Mouse (Mus musculus): ENCODE results near the gene Chek2. TPM values are rescaled to one million over a fixed set of nuclear protein-coding genes. Genes with fewer than 3 reads are reported as not detected.
A peak's percentile ranks its signal among the peaks of the same experiment; 100 is the strongest.

Gene Chek2
- 1 to 10 TPM; 3.3 to 4.5 TPM for total RNA-seq (2021)

- DNase-seq (ENCODE audit: low spot score): peak; percentile 95
- intact Hi-C loops (cut with DNase I): loop anchor here (5.0 to 10.0 kb wide), 5 partner anchors 37 to 495 kb away; partner anchors contain the start of genes Pitpnb and Ttc28
Observed at GRCm38 (mm10) chr5:110839678-110840365, at the start of gene Chek2, which contains the start of gene Hscb. Gene Chek2 (plus strand): TSS chr5:110839979. Gene Hscb (minus strand): TSS chr5:110839777.

GRCm38 (mm10) chr5:110794363-110794762 is 45.4 kb upstream of the Chek2 start:
- intact Hi-C loops (cut with DNase I): no loop called here
- DNase-seq (ENCODE audit: low spot score): no peak

GRCm38 (mm10) chr5:110797696-110798095 is 42.1 kb upstream of the Chek2 start:
- DNase-seq (ENCODE audit: low spot score): no peak
- intact Hi-C loops (cut with DNase I): no loop called here

DNA sequence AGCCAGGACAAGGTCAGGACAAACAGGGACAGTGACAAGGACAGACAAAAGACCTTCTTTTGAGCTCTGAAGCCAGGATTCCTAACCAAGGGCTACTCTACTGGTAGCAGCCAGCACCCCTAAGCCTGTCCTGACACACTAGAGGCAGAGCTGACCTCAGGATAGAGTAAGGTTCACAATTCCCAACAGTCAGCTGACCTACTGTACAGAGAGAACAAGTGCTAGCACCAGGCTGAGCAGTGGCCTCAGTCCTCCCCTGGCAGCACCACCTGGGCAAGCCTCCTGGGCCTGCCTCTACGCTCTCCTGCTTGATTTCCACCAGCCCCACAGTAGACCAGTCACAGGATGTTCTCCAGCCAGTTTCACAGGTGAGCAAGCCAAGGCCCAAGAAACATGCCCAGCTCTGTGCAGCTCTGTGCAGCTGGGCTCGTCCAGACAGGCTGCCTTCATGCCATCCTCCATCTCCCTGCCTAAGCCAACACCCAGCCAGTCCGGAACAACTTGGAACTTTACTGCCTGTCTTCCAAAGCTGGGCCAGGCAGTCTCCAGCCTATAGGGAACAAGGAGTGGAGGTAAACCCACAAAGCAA is 38.6 kb upstream of the Chek2 start:
- DNase-seq (ENCODE audit: low spot score): no peak
- intact Hi-C loops (cut with DNase I): no loop called here

DNA sequence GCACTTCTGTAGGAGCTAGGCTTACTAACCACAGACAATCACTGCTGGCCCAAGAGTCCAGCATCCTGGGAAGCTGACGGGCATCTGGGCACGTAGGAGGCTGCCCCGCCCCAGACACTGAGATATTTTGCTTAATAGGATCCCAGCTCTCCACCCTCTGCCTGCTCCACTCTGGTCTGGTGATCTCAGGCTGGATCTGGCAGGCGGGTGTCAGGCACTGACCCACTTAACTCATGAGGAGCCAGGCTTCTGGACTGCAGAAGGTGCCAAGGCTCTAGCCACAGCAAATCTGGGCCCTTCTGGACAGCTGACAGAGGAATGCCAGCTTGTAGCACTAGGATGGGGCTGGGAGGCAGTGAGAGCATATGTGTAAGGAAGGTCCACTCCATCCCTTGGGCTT is 37.6 kb upstream of the Chek2 start:
- DNase-seq (ENCODE audit: low spot score): no peak
- intact Hi-C loops (cut with DNase I): no loop called here

DNA sequence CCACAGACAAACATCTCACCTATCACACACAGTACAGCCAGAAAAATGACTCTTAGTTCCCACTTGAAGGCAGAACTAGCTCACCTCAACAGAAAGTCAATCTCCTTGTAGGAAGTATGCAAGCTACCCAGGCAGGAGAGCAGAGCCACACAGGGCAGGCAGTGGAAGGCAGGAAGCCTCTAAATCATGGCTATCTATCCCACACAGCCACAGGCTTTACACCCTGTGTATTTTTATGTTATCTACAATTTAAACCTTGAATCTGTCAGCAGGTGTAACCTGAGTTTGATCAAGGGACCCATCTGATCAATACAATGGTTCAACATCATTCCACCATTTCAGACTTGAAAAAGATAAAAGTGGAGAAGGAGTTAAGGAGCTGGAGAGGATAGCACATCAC is 37.0 kb upstream of the Chek2 start:
- no peak for DNase-seq (ENCODE audit: low spot score)
- intact Hi-C loops (cut with DNase I): no loop called here

DNA sequence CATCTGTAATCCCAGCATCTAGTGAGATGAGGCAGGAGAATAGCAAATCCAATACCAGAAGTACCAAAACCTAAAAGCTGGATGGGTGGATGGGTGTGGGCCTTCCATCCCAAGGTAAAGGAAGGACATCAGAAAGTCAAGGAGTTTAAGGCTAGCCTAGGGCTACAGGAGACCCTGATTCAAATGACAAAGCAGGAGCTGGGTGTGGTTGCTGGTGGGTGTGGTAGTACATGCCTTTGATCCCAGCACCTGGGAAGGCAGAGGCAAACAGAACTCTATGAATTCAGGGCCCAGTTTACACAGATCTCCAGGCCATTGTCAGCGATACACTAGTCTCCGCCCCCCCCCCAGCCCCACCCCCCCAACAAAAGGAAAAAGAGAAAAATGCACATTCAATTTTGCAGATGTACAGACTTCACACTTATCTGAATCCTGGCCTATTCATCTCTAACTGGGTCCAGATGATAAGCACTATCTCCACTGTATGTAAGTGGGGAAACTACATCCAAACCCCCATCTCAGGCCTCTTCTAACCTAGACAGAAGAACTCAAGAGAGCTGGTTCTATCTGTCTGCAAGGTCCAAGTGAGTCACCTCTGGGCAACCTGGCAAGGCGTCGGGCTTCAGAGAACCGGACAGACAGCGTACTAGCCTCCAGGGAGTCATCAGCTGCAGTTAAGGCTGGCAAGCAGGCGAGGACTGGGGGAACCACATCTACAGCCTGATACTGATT is 35.6 kb upstream of the Chek2 start:
- intact Hi-C loops (cut with DNase I): no loop called here
- DNase-seq (ENCODE audit: low spot score): no peak

DNA sequence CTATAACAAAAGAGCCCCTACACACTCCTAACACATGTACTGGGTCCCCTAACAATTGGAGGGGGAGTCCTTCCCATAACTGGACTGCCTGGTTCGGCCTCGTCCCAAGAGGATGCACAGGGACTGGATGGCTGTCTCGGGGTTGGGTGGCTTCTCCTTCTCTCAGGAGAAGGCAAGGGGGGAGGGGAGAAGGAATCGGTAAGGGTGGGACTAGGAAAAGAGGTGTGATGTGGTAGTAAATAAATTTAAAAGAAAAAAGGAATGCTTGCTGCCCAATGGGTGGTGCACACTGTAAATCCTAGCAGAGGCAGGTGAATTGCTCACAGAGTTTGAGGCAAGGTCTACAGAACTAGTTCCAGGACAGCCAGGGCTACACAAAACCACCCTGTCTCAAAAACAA is 33.6 kb upstream of the Chek2 start:
- intact Hi-C loops (cut with DNase I): loop anchor here (5.0 kb wide), 1 partner anchor 34 kb away; the partner anchor contains the start of gene Ep400
- no peak for DNase-seq (ENCODE audit: low spot score)

GRCm38 (mm10) chr5:110806676-110807075 is 33.1 kb upstream of the Chek2 start:
- intact Hi-C loops (cut with DNase I): loop anchor here (5.0 kb wide), 1 partner anchor 34 kb away; the partner anchor contains the start of gene Ep400
- no peak for DNase-seq (ENCODE audit: low spot score)

- no peak for DNase-seq (ENCODE audit: low spot score)
- intact Hi-C loops (cut with DNase I): loop anchor here (5.0 kb wide), 1 partner anchor 35 kb away; the partner anchor contains the start of gene Ep400
Observed at GRCm38 (mm10) chr5:110807453-110807852, 32.3 kb upstream of the Chek2 start.

DNA sequence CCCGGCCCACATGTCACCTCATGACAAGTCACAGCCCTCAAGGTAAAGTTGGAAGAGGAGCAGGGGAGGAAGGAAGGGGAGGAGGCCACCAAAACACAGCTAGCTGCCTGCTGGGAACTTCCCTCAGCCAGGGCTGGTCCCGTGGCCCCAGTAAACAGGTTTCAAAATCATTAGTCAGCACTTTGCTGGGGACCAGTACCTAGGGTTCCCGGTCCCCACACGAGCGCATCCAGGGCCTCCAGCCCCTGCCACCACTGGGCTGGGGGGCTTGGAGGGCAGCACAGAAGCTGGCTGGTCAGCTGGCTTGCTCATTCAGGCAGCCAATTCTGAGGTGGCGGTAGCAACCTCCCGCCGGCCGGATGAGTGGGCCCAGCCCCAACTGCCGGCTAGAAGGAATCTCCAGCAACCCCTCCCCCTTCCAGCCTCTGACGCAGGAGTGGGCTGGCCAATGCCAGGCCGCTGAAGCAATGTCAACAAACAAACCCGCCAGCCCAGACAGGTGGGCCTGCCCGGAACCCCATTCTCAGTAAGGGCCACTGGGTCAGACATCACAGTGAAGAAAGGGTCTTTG is 31.6 kb upstream of the Chek2 start:
- intact Hi-C loops (cut with DNase I): loop anchor here (5.0 kb wide), 1 partner anchor 36 kb away; the partner anchor contains the start of gene Ep400
- peak; percentile 87 for DNase-seq (ENCODE audit: low spot score)

DNA sequence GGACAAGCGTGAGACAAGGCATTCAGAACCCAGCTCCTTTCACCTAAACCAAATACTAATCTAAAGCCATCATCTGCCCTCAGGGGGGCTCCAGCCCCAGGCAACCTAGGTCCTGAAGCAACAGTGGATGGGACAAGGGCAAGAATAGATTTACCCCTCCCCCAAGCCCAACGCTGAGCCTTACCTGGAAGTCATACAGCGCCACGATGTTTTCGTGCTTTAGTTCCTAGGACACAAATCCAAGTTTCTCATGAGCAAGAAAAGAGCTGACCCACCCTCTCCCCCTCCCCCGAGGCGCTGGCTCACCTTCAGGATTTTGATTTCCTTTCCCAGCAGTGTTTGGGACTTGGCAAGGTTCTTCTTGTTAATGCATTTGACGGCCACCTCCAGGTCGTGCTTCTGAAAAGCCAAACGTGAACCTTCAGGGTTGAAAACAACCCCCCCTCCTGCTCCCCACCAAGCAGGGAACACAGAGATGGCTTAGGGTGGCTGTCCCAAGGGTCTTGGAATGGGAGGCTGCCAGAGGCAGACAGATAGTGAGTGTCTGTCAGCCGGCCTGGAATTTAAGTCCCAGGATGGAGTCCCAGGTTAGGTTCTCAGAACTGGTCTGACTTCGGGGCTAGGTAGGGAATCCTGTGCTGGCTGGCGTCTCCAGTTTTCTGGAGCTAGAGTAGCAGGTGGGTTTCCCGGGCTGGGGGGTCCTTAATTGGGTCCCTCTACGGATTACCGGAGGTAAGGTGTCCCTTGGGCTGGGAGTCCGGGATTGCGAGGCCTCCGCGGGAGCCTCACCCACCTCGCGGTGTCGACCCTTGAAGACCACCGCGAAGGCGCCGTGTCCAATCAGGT is 30.7 kb upstream of the Chek2 start:
- no peak for DNase-seq (ENCODE audit: low spot score)
- intact Hi-C loops (cut with DNase I): loop anchor here (5.0 kb wide), 1 partner anchor 37 kb away; the partner anchor contains the start of gene Ep400

DNA sequence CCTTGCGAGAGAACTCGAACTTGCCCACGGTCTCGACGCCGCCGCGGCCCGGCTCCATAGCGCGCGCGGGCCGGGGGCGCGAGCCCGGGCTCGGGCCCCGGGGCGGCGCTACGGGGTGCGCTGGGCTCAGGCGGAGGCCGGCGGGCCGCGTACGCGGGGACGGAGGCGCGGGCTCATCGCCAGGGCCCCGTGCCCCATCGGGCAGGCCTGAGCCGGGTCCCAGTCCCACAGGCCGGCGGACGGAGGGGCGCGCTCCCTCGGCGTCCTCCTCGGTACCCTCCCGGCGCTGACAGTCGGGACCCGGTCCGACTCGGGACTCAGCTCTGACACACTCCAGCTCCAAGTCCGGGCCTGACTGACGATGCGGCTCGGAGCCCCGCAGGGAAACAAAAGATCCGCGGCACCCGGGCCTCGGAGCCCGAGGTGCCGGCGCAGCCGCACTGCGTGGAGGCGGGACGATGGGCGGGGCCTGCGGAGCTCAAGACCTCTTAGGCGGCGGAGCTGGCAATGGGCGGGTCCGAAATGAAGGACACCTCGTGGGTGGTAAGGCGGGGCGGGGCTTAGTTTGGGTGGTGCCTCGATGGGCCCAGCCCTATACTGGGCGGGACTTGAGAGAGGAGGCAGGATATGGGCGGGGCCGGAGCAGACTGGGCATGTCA is 30.0 kb upstream of the Chek2 start, which contains the start of gene Ulk1:
Ulk1 (minus strand) TSS at position 431 of the 659 bp plus-strand sequence.
- DNase-seq (ENCODE audit: low spot score): peak; percentile 99
- intact Hi-C loops (cut with DNase I): loop anchor here (5.0 kb wide), 1 partner anchor 37 kb away; the partner anchor contains the start of gene Ep400

- DNase-seq (ENCODE audit: low spot score): no peak
- intact Hi-C loops (cut with DNase I): no loop called here
Observed at GRCm38 (mm10) chr5:110824421-110824820, 15.4 kb upstream of the Chek2 start.

- intact Hi-C loops (cut with DNase I): no loop called here
- no peak for DNase-seq (ENCODE audit: low spot score)
Observed at GRCm38 (mm10) chr5:110826781-110827495, 12.8 kb upstream of the Chek2 start.

DNA sequence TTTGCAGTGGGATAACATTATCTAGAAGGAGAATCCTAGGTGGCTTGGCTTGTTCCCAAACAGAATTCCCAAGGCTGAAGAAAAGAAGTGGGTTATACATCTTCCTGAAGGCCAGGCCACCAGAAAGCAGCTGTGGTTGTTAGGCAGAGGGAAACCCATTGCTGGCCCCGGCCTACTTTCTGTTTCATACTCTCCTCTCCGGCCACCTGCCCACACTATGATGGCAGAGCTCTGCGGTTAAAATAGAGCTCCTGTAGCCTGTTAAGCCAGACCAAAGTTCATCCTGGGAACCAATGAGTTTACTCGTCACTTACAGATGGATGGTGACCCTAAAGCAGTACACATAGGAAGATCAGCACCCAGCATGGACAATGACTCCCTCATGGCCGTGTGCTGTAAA is 12.2 kb upstream of the Chek2 start:
- DNase-seq (ENCODE audit: low spot score): no peak
- intact Hi-C loops (cut with DNase I): no loop called here

DNA sequence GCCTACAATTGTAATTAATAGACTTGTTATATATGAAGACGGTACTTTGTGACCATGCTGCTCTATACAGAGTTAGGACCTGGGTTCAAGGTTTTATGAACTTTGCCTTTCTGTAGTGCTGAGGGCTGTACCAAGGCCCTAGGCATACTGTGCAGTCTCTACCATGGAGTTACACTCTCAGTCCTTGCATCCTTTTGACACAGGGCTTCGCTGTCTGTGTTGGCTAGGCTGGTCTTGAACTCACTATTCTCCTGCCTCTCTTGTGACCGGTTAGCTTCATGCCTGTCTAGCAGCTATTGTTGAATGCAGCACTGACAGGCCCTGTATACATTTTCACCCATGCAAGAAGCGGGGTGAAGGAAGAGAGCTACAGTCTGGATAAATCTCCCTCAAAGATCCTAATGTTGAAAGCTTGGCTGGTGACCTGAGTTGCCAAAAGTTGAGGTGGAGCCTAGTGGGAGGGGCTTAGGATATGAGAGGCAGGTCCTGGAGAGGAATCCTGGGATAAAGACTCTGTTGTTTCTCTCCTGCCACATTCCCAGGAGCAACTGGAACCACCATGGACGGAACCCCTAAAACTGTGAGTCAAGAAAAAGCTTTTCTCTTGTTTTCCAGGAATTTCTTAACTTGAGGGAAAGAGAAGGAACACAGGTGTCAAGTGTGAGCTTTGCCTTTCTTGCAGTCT is 8.6 kb upstream of the Chek2 start:
- DNase-seq (ENCODE audit: low spot score): no peak
- intact Hi-C loops (cut with DNase I): loop anchor here (10.0 kb wide), 1 partner anchor 504 kb away; the partner anchor contains the start of gene Pitpnb
